Mouse (Mus musculus) neural tube, embryonic 14.5 days (tissue): Measurements from ENCODE around the gene Kif9. TPM values are rescaled to one million over a fixed set of nuclear protein-coding genes. Genes with fewer than 3 reads are reported as not detected.

Experiments
- ATAC-seq: fragments of 200-750 bp; cut with Nextera tagmentation; 2 replicates; pipeline ENCODE4 v1.8.0; 2017; ENCODE audit warnings: low read depth, mild to moderate bottlenecking, moderate TSS enrichment, moderate library complexity
- H3K27ac ChIP-seq: fragments of 300-500 bp; sonication (generic); 2 replicates; pipeline ENCODE4 v1.5.1; 2014; ENCODE audit warnings: low read depth, mild to moderate bottlenecking, control low read depth, low read length, moderate library complexity, mixed read lengths
- H3K27me3 ChIP-seq: fragments of 300-500 bp; sonication (generic); 2 replicates; pipeline ENCODE4 v1.6.1; 2014; ENCODE audit warnings: low read length; ENCODE audit not compliant: control insufficient read depth, insufficient read depth
- H3K36me3 ChIP-seq: fragments of 300-500 bp; sonication (generic); 2 replicates; pipeline ENCODE4 v1.6.1; 2014; ENCODE audit warnings: low read length, mixed read lengths; ENCODE audit not compliant: control insufficient read depth, insufficient read depth
- H3K4me1 ChIP-seq: fragments of 300-500 bp; sonication (generic); 2 replicates; pipeline ENCODE4 v1.6.1; 2014; ENCODE audit warnings: low read length; ENCODE audit not compliant: control insufficient read depth, insufficient read depth
- H3K4me2 ChIP-seq: fragments of 300-500 bp; sonication (generic); 2 replicates; pipeline ENCODE4 v1.6.1; 2014; ENCODE audit warnings: mild to moderate bottlenecking, low read depth, low read length, control low read depth
- H3K4me3 ChIP-seq: fragments of 300-500 bp; sonication (generic); 2 replicates; pipeline ENCODE4 v1.5.1; 2014; ENCODE audit warnings: low read depth, low read length, control low read depth, mixed read lengths
- H3K9ac ChIP-seq: fragments of 300-500 bp; sonication (generic); replicated peaks from 2 replicates; pipeline ENCODE4 v1.6.1; 2014; ENCODE audit warnings: low read depth, mild to moderate bottlenecking, control low read depth, low read length, mixed read lengths
- H3K9me3 ChIP-seq: fragments of 300-500 bp; sonication (generic); 2 replicates; pipeline ENCODE4 v1.6.1; 2016; ENCODE audit warnings: low read length; ENCODE audit not compliant: control insufficient read depth
- WGBS: fragments of 180-500 bp; shearing (Covaris S2); extraction: QIAGEN DNeasy Blood & Tissue Kit; methylation state at CpG from one replicate; pipeline ENCODE4 v1.1.7; 2014; 5-methylcytosine and 5-hydroxymethylcytosine counted together
- polyA plus RNA-seq: library from polyadenylated mRNA; unstranded; fragments of >200 nt; fragmentation: Nextera tagmentation; extraction: Ambion mirVana; gene quantifications from 2 replicates; pipeline ENCODE4 v1.2.1, GENCODE M21; 2014

Gene Kif9
- polyA plus RNA-seq, 1 experiment from 2014 or later: 3.5 TPM

DNA sequence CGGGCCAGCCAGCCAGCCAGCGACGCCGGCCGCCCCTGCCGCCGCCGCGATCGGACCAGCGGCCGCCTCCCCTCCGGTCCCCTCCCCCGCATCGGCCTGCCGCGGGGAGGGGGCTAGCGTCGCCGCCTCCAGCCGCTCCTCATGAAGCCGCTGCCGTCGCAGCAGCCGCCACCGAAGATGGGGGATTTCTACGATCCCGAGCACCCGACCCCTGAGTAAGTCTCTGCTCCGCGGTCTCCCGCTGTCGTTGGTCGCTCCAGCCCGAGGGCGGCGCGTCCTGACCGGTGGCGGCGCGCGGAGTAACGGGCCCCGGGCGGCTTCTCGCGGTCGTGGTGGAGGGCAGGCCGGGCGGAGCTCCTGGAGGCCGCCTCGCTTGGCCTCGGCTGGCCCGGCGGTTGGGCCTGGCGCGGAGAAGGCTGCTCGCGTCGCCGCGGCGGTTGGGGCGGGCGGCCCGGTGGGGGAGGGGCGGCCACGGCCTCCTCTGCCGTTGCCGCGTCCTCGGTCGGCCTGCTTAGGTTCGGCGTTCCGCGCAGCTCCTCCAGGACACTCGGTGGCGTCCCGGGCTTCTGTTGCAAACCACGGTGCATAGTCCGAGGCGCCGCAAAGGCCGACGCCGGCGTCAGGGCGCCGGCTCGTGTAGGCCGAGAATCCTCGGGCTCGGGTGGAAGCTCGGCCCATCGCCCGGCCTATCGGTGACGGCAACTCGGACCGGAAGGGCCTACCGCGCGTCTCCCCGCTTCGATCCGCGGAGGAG is 56.0 kb downstream of the Kif9 start, which contains the start of gene Setd2:
Setd2 (plus strand) TSS at position 60 of the 754 bp plus-strand sequence.
- H3K4me2 ChIP-seq: peak within 1 kb of the TSS; percentile 80
- H3K36me3 ChIP-seq: no peaks in the 10 kb centered on the region
- peak; percentile 67 for ATAC-seq
- H3K9me3 ChIP-seq: no peaks in the 10 kb centered on the region
- H3K4me3 ChIP-seq: peak within 1 kb of the TSS; percentile 98
- H3K27me3 ChIP-seq: peaks cover 4% of the 10 kb centered on the region; the same call in 1 of the 2 replicates
- peak within 1 kb of the TSS; percentile 100 for H3K27ac ChIP-seq
- peak within 1 kb of the TSS; percentile 97 for H3K9ac ChIP-seq
- under 1% methylated on average over 73 of the region's 109 CpGs for WGBS
- H3K4me1 ChIP-seq: peaks cover 18% of the 10 kb centered on the region

DNA sequence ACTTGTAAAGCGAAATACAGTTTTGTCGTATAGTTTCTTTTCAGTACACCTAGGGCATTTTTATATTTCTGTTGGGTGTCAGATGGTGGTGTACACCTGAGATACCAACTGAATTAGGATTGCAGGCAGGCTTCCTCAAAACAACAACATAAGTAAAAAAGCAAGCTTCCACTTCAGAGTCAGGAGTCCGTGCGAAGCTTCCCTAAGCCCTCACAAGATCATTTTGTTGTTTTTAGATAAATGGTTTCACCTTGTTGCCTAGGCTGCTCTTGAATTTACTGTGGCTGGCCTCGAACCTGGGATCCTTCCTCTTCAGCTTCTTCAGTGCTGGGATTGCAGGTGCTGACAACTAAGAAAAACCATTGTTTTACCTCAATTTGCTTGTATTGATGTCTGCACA is 56.9 kb downstream of the Kif9 start:
- Histone ChIP-seq H3K9ac (peak overlapping the region; percentile 97; the same call in 1 of the 2 replicates), H3K27me3 (peaks cover 4% of the 10 kb centered on the region; the same call in 1 of the 2 replicates), H3K9me3 (no peaks in the 10 kb centered on the region), H3K4me2 (peak overlapping the region; percentile 80), H3K4me1 (peaks cover 18% of the 10 kb centered on the region), H3K36me3 (no peaks in the 10 kb centered on the region), H3K27ac (no peak overlapping the region), H3K4me3 (peak overlapping the region; percentile 98)
- WGBS: 42% methylated on average over 5 of the region's 5 CpGs
- no peak for ATAC-seq

DNA sequence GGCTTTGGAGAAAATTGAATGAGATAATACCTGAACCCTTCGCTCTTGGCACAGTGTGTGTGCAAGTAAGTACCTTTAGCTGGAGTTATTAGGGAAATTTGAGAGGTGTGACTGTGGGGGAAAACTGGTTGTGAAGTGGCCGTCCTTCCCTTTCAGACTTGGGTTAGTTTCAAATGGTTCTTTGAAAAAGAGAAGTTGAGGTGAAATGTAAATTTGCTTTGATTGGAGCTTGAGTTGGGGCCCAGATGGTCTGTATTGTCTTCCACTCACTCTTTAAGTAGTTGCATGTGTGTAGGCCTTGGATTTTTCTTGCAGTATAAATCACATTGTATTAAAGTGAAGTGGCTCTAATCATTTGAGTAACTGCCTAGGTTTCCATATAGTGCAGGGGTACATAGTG is 58.4 kb downstream of the Kif9 start:
- H3K4me3 ChIP-seq: no peak overlapping the region
- H3K4me2 ChIP-seq: peak overlapping the region; percentile 80
- H3K36me3 ChIP-seq: no peaks in the 10 kb centered on the region
- ATAC-seq: no peak
- H3K9ac ChIP-seq: no peak overlapping the region
- no peaks in the 10 kb centered on the region for H3K9me3 ChIP-seq
- 84% methylated on average over 2 of the region's 2 CpGs for WGBS
- H3K4me1 ChIP-seq: peaks cover 18% of the 10 kb centered on the region
- H3K27me3 ChIP-seq: peaks cover 4% of the 10 kb centered on the region; the same call in 1 of the 2 replicates
- H3K27ac ChIP-seq: no peak overlapping the region

DNA sequence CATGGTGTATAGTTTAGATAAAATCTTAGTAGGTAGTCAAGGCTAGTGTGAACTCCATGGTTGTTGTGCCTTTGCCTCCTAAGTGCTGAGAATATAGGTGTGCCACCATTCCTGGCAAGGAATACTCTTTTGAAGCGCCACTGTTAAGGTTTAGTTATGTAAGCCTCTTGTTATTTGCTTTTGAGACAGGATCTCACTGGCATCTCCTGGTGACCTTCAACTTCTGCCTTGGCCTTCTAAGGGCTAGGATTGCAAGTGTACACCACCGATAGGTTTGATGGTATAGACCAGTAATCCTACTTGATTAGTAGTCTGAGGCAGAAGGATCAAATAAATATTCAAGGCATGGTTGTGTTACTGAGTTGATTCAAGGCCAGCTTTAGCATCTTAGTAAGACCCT is 59.9 kb downstream of the Kif9 start:
- H3K9ac ChIP-seq: no peak overlapping the region
- no peak for ATAC-seq
- no peak overlapping the region for H3K4me3 ChIP-seq
- H3K27ac ChIP-seq: no peak overlapping the region
- 95% methylated on average over 2 of the region's 2 CpGs for WGBS
- H3K36me3 ChIP-seq: no peaks in the 10 kb centered on the region
- H3K27me3 ChIP-seq: peaks cover 4% of the 10 kb centered on the region; the same call in 1 of the 2 replicates
- H3K9me3 ChIP-seq: no peaks in the 10 kb centered on the region
- peaks cover 14% of the 10 kb centered on the region for H3K4me1 ChIP-seq
- no peak overlapping the region for H3K4me2 ChIP-seq

DNA sequence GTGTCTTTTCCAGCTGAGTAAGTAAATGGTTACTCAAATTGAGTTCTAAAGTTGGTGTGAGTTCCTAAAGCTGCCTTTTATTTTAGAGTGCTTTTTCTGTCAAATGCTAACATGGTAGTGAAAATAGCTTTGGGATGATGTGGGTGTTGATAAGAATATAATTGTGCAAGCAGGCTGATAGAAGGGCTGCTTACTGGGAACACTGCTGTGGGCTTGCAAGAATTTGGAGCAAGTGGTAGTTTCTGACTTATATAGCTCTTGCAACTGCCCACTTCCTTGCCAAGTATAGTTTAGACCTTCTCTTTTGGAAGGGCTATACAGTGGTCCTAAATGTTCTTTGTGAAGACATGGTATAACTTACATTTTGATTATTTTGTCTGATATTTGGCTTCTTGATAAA is 61.8 kb downstream of the Kif9 start:
- Histone ChIP-seq H3K9me3 (no peaks in the 10 kb centered on the region), H3K9ac (no peak overlapping the region), H3K36me3 (no peaks in the 10 kb centered on the region), H3K27ac (no peak overlapping the region), H3K4me1 (peaks cover 13% of the 10 kb centered on the region), H3K27me3 (no peaks in the 10 kb centered on the region), H3K4me2 (no peak overlapping the region), H3K4me3 (no peak overlapping the region)
- ATAC-seq: no peak

DNA sequence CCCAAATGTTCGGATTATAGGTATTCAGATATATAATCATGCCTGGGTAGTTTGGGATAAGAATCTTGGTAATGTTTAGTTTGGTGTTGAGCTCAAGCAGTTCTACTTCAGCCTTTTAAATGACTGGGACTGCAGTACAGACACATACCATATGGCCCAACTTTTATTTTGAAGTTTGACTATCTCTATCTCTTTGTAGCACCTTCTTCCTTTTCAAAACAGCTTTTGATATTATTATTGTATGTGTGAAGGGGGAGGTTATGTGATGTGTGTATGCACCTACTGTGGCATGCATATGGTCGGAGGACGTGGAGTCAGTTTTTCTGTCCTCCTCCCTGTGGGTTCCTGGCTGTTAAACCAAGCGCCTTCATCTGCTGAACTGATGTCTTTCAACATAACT is 65.2 kb downstream of the Kif9 start:
- Histone ChIP-seq H3K4me3 (no peak overlapping the region), H3K4me1 (no peaks in the 10 kb centered on the region), H3K36me3 (no peaks in the 10 kb centered on the region), H3K27ac (no peak overlapping the region), H3K4me2 (no peak overlapping the region), H3K27me3 (no peaks in the 10 kb centered on the region), H3K9me3 (no peaks in the 10 kb centered on the region), H3K9ac (no peak overlapping the region)
- no peak for ATAC-seq
- WGBS: 94% methylated on average over 4 of the region's 4 CpGs

DNA sequence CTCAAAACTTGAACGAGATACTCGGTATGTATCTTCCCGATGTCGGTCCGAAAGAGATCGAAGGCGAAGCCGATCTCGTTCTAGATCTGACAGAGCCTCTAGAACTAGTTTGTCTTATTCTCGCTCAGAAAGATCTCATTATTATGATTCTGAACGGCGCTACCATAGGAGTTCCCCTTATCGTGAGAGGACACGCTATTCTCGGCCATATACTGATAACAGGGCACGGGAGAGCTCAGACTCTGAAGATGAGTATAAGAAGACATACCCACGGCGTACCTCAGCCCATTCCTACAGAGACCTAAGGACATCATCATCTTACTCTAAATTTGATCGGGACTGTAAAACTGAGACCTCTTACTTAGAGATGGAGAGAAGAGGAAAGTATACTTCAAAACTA is 71.5 kb downstream of the Kif9 start:
- H3K4me3 ChIP-seq: no peak overlapping the region
- H3K9me3 ChIP-seq: no peaks in the 10 kb centered on the region
- H3K4me2 ChIP-seq: no peak overlapping the region
- ATAC-seq: no peak
- H3K27me3 ChIP-seq: no peaks in the 10 kb centered on the region
- H3K36me3 ChIP-seq: peaks cover 46% of the 10 kb centered on the region
- no peak overlapping the region for H3K27ac ChIP-seq
- no peak overlapping the region for H3K9ac ChIP-seq
- H3K4me1 ChIP-seq: no peaks in the 10 kb centered on the region
- 98% methylated on average over 19 of the region's 19 CpGs for WGBS

DNA sequence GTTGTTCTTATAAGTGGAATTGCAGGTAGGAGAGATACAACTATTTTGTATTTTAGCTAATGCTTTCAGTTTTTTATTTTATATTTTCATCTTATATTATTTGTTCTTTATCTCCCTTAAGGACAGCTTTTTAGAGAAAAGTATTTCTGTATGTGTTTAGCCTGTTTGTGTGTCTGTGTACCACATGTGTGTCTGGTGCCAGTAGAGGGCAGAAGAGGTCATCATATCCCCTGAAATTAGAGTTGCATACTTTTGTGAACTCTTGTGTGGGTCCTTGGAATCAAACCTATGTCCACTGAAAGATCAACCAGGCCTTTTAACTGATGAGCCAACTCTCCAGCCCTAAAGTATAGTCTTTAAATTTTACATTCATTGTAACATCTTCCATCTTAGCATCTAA is 91.6 kb downstream of the Kif9 start:
- Histone ChIP-seq H3K4me1 (no peaks in the 10 kb centered on the region), H3K36me3 (peaks cover 61% of the 10 kb centered on the region), H3K9me3 (no peaks in the 10 kb centered on the region), H3K27ac (no peak overlapping the region), H3K4me3 (no peak overlapping the region), H3K9ac (no peak overlapping the region), H3K4me2 (no peak overlapping the region), H3K27me3 (no peaks in the 10 kb centered on the region)
- no peak for ATAC-seq
